Mouse (Mus musculus) left cerebral cortex, postnatal 36 days (tissue): ENCODE measurements around the gene Chrna1. TPM values are rescaled to one million over a fixed set of nuclear protein-coding genes. Genes with fewer than 3 reads are reported as not detected.
"Not testable (repeated sequence)": the region's sequence is repeated elsewhere in the genome, so short reads cannot be mapped to it uniquely, and the experiment has no call there.

ENCODE experiments used
- DNase-seq, 2 experiments: peaks; one replicate each; pipeline ENCODE4 v3.0.0; 2021 to 2022; ENCODE audit warnings: low spot score in 2 of 2, mixed read lengths in 1 of 2
- intact Hi-C: fragments of 180-260 bp; cut with DNase I; formaldehyde crosslinking; loops from one replicate; pipeline ENCODE4 v1.15.1; 2025
- total RNA-seq, 2 experiments: library from RNA; stranded (reverse); gene quantifications; 2 replicates each; pipeline ENCODE4 v1.2.3; 2021

Chrna1 gene
- total RNA-seq, 2 experiments from 2014 or later = 0.09 to 0.10 TPM

- DNase-seq = no peak
- intact Hi-C loops = no loop called here
Observed at GRCm38 (mm10) chr2:73562656-73563055, 17.5 kb downstream of the Chrna1 start.

GRCm38 (mm10) chr2:73561665-73562063 is 18.5 kb downstream of the Chrna1 start:
- no peak for DNase-seq
- intact Hi-C loops = no loop called here

GRCm38 (mm10) chr2:73560899-73561664 is 19.1 kb downstream of the Chrna1 start:
- intact Hi-C loops = no loop called here
- no peak for DNase-seq

- no peak for DNase-seq
- intact Hi-C loops = no loop called here
Observed at GRCm38 (mm10) chr2:73560445-73560844, 19.7 kb downstream of the Chrna1 start.

- intact Hi-C loops = no loop called here
Observed at GRCm38 (mm10) chr2:73557956-73558355, 22.2 kb downstream of the Chrna1 start.

GRCm38 (mm10) chr2:73557061-73557460 is 23.1 kb downstream of the Chrna1 start:
- DNase-seq, intact Hi-C loops: not testable (repeated sequence)

More at GRCm38 (mm10) chr2:73557956-73558355, 22.2 kb downstream of the Chrna1 start:
- no peak for DNase-seq

- no peak for DNase-seq
Observed at GRCm38 (mm10) chr2:73554389-73554788, 25.7 kb downstream of the Chrna1 start.

GRCm38 (mm10) chr2:73552926-73553325 is 27.2 kb downstream of the Chrna1 start:
- intact Hi-C loops = loop anchor here (5.0 kb wide), 1 partner anchor 1109 kb away; no protein-coding TSS in a partner anchor
- no peak for DNase-seq

More at GRCm38 (mm10) chr2:73554389-73554788, 25.7 kb downstream of the Chrna1 start:
- intact Hi-C loops = loop anchor here (5.0 kb wide), 1 partner anchor 1108 kb away; no protein-coding TSS in a partner anchor

- DNase-seq = no peak
- intact Hi-C loops = loop anchor here (5.0 kb wide), 1 partner anchor 1112 kb away; no protein-coding TSS in a partner anchor
Observed at GRCm38 (mm10) chr2:73550725-73551124, 29.4 kb downstream of the Chrna1 start.

GRCm38 (mm10) chr2:73548542-73548941 is 31.6 kb downstream of the Chrna1 start:
- intact Hi-C loops = no loop called here
- no peak for DNase-seq

GRCm38 (mm10) chr2:73547256-73547655 is 32.9 kb downstream of the Chrna1 start:
- intact Hi-C loops = no loop called here
- no peak for DNase-seq

- DNase-seq = no peak
- intact Hi-C loops = no loop called here
Observed at GRCm38 (mm10) chr2:73545556-73545955, 34.6 kb downstream of the Chrna1 start.

- intact Hi-C loops = no loop called here
Observed at GRCm38 (mm10) chr2:73540450-73541162, 39.5 kb downstream of the Chrna1 start.

GRCm38 (mm10) chr2:73539697-73540096 is 40.4 kb downstream of the Chrna1 start:
- DNase-seq = no peak
- intact Hi-C loops = no loop called here

More at GRCm38 (mm10) chr2:73540450-73541162, 39.5 kb downstream of the Chrna1 start:
- no peak for DNase-seq

GRCm38 (mm10) chr2:73539141-73539540 is 41.0 kb downstream of the Chrna1 start:
- intact Hi-C loops = no loop called here
- DNase-seq = no peak

GRCm38 (mm10) chr2:73538590-73538989 is 41.5 kb downstream of the Chrna1 start:
- no peak for DNase-seq
- intact Hi-C loops = no loop called here

GRCm38 (mm10) chr2:73536091-73536783 is 43.9 kb downstream of the Chrna1 start:
- intact Hi-C loops = no loop called here
- DNase-seq = no peak

- DNase-seq = no peak
- intact Hi-C loops = no loop called here
Observed at GRCm38 (mm10) chr2:73534720-73535119, 45.4 kb downstream of the Chrna1 start.

GRCm38 (mm10) chr2:73530487-73530886 is 49.7 kb downstream of the Chrna1 start:
- no peak for DNase-seq
- intact Hi-C loops = no loop called here
